Mouse (Mus musculus) forelimb bud, embryonic 11.5 days (tissue): Measurements from ENCODE around the gene Csl.

Experiments used
- DNase-seq: peaks from one replicate; pipeline ENCODE4 v3.0.0-alpha.2; 2012; ENCODE audit warnings: low read depth, low spot score

The Csl gene

DNA sequence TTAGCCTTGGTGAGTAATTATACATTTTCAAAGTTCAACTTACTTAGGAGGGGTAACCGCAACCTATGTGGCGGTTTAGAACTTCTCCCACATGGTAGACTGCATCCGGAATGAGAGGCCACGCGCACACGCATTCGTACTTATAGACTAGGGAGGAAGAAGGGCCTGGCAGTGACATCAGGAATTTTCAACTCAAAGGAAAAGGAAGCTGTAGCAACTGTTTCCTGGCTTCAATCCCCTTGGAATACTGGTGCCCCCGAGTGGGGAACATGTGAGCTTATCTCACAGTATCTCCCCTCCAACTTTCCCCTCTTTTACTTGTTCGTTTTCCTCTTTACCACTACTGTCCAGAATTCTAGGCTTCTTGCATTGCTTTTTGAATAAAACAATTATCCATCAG is at the start of gene Csl:
Gene Csl, minus strand, starts transcription at position 101 of the 400 bp plus-strand sequence.
- no peak for DNase-seq

DNA sequence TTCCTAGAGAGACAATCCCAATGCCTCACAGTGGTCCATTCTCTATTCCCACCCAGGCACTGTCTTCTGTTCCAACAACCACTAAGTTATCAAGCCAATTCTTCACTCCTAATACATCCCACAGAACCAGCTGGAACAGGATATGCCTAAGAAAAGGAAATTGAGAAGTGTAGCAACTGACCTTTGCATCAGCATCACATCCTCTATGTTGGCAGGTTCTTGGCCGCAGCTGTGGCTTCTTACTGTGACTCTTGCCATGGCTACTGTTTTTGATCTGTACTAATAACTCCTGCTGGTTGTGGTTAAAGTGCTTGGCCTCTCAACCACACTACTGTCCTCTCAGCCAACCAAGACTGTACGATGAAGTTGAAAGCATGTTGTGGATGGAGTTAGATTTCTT is 30.0 kb upstream of the Csl start:
- no peak for DNase-seq

DNA sequence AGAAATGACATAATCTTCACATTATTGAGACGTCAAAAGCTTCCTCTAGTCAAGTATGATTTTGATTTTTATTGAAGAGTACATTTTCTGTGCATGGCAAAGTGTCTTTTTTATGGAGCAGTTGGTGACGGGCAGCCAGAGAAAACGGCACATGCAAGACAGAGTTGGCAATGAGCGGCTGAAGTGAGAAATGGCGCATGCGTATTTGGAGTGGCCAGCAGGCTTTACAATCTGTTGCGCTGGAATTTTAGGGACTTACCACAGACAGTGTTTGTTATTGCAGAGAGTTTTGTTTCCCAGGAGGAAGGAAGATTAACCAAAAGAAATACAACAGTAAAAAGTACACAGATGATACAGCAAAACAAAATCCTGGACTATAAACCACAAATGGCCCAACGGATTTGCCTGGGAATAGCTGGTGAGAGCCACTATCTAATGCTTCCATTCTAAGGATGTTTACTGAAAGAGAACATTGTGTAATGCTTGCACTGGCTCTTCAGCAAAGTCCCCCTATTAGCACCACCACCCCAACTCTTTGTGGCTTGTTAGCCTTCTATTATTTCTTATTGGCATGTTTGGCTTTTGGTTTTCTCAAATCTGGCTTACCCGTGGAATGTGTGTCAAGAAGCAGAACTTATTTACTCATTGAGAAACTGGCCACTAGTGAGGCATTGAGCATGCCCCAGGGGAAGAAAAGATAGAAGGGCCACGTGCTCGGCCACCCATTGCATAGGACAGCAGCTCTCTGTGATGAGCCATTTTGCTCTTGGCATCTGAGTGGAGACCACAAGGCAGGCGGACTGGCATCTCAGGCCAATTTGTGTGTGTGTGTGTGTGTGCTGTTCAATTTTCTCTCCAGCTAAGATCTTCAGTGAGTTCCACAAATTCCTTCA is 15.0 kb upstream of the Csl start:
- no peak for DNase-seq

DNA sequence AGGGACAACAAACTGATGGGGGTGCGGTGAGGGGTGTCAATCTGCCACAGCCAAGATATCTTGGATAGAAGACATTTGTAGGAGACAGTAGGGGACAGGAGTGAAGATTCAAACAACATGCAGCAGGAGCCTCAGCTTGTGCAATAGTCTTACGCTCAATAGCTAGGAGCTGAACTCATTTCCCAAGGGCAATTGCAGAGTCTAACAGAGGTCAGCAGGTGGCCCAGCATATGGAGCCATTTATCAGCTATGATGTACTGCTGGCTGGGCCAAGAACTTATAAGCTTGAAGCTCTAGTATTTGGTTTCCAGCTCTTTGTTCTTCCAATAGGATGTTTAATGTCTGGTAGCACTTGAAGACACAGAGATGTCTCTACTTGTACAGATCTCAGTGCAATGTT is 9.3 kb downstream of the Csl start:
- no peak for DNase-seq

DNA sequence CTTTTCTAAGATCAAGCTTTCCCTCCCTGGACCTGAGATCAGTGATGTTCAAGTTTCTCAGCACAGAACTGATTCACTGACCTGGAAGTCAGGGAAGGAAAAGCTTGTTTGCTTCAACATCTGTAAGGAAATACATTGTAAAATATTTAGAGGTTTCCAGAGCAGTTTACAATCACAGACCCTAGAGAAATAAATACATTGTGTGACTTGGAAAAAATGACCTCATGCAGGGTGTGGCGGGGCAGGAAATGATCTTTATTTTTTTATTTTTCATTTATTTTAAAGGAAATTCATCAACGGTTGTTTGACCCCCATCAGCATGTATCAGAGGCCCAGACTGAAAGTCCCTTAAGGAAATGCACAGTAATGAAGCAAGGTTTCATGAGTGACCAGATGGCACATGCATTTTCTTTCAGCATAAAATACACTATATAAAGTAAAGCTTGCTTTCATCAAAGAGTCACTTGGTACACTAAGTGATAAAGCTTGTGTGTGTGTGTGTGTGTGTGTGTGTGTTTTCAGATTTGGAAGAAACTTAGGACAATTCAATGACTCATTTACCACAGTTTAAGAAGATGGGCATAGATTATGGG is 10.7 kb downstream of the Csl start:
- DNase-seq, result no peak

DNA sequence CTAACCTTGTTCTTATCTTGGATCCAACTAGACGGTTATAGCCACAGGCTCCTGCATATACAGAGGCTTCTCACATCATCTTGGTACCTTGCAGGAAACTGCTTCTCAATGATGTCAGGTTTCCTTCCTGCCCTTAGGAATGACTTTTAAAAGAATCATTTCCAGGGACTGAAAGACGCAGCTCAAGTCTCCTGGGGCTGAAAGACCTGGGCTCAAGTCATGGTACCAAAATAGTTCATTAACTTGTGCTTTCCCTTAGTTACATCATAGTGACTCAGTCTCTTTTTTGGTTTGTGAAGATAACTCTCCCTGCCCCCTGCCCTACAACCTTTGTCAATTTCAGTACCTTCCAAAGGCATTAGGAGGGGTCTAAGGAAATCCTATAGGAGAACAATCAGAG is 11.4 kb downstream of the Csl start:
- DNase-seq, result no peak

DNA sequence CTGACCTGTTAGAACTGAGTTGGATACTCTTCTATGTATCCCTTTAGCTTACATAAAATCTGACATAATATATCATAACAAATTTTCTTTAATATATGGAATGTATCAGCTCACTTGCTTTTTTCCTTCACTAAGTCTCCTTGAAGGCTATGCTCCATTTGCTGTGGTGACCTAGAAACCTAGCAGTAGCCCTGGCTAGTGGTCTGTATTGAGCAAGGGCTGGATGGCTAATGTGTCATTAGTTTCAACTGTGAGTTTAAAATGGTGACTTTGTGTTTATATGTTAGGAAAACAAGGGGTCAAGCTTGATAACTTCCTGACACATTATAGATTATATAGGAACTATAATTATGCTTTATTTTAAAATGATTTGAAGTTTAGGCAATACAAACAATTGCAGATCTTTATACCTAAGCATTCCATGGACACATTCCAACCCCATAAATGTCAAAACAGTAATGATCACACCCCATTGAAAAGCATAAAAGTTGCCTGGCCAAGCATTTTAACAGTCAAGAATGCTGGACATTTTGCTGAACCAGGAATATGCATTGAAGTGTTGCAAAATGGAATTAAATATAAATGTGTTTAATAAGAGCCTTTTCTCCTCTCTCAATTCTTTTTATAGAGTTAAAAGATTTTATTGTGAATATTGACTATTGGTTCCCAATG is 17.7 kb downstream of the Csl start:
- no peak for DNase-seq

DNA sequence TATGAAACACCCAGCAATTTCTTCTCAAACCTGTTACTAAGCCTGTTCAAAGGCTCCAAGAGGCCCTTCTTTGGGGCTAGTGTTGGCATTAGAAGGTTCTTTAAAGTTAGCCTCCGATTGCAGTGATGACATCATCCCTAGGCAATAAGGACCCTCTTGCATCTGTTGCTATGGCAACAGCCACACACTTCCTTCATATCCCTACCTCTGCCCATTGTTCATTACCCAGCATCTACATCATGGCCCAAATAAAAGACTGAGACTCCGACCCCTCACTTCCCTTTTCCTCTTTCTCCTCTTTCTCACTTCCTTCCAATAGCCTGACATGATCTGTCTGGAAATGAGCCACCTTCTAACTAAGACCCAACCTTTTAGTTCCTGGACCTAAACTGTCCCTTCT is 46.3 kb downstream of the Csl start:
- DNase-seq, result no peak

DNA sequence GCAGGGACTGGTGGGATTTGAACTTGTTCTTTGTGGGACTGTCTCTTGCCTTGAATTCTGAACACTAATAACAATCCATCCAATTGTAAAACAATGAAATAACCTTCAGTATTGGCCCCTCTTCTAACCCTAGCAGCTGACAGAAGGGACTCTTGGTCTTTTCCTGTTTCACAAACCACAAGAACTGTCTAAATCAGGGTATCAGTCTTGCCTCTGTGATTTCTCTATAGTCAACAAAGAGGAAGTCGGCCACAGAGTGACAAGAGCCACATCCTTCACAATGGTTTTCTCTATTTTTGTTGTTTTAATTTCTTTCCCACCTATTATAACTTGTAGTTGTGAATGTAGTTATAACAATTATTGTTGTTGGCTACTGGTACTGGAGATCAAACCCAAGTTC is 47.9 kb downstream of the Csl start:
- no peak for DNase-seq
